Mouse (Mus musculus) cerebellum, adult 2 months (tissue): Measurements from ENCODE around the gene Grpel1. TPM values are rescaled to one million over a fixed set of nuclear protein-coding genes. Genes with fewer than 3 reads are reported as not detected.

Experiments
- DNase-seq, 2 experiments: peaks; one replicate each; pipeline ENCODE4 v3.0.0; 2021
- H3K27ac ChIP-seq: fragments of 200-500 bp; 2 replicates; pipeline ENCODE4 v1.5.1; 2012; ENCODE audit warnings: low read length, control low read depth, inconsistent platforms; ENCODE audit not compliant: insufficient read depth
- H3K27me3 ChIP-seq: fragments of 200-500 bp; 2 replicates; pipeline ENCODE4 v1.6.1; 2012; ENCODE audit warnings: inconsistent platforms, mild to moderate bottlenecking, low read length, moderate library complexity; ENCODE audit not compliant: control insufficient read depth, insufficient read depth
- H3K4me1 ChIP-seq: fragments of 200-500 bp; 2 replicates; pipeline ENCODE4 v1.6.1; 2011; ENCODE audit warnings: low read length; ENCODE audit not compliant: control insufficient read depth, insufficient read depth
- H3K4me3 ChIP-seq: fragments of 200-500 bp; replicated peaks from 2 replicates; pipeline ENCODE3; 2011; ENCODE audit warnings: mild to moderate bottlenecking, low read depth, low read length, control low read depth; ENCODE audit not compliant: insufficient read depth
- CTCF ChIP-seq: fragments of 200-500 bp; IDR thresholded peaks from 2 replicates; pipeline ENCODE4 v1.5.1; 2011; ENCODE audit warnings: low read depth, mild to moderate bottlenecking, control low read depth, low read length, moderate library complexity, borderline replicate concordance; ENCODE audit not compliant: insufficient read depth
- POLR2A ChIP-seq: fragments of 200-500 bp; IDR thresholded peaks from 2 replicates; pipeline ENCODE4 v1.6.1; 2011; ENCODE audit warnings: low read length, control low read depth, borderline replicate concordance; ENCODE audit not compliant: insufficient read depth
- WGBS: fragments of 180-500 bp; shearing (Covaris S2); methylation state at CpG from one replicate; pipeline ENCODE4 v1.1.7; 2018; 5-methylcytosine and 5-hydroxymethylcytosine counted together
- polyA plus RNA-seq: library from polyadenylated mRNA; depleted of rRNA; stranded (reverse); fragments of >200 nt; gene quantifications from 2 replicates; pipeline ENCODE4 v1.2.3, GENCODE M21; 2012

The Grpel1 gene
- polyA plus RNA-seq, 1 experiment = 27.3 TPM

- WGBS = 28% methylated on average over 8 of the region's 8 CpGs
- TF ChIP-seq CTCF (no peak), POLR2A (no peak)
Measured at GRCm38 (mm10) chr5:36465889-36466288, 1.1 kb downstream of the Grpel1 start.

GRCm38 (mm10) chr5:36471206-36471605 is 6.4 kb downstream of the Grpel1 start:
- Histone ChIP-seq H3K27ac (no peak overlapping the region), H3K27me3 (no peaks in the 10 kb centered on the region), H3K4me3 (no peak overlapping the region), H3K4me1 (no peaks in the 10 kb centered on the region)
- DNase-seq = no peak
- WGBS = 89% methylated on average over 8 of the region's 8 CpGs
- TF ChIP-seq POLR2A = no peak
- TF ChIP-seq CTCF = no peak

More at GRCm38 (mm10) chr5:36465889-36466288, 1.1 kb downstream of the Grpel1 start:
- peaks cover 4% of the 10 kb centered on the region; the same call in 1 of the 2 replicates for H3K4me1 ChIP-seq
- H3K27ac ChIP-seq = no peak overlapping the region
- H3K27me3 ChIP-seq = no peaks in the 10 kb centered on the region
- no peak for DNase-seq
- peak overlapping the region; percentile 85 for H3K4me3 ChIP-seq

GRCm38 (mm10) chr5:36472876-36473655 is 8.3 kb downstream of the Grpel1 start:
- Histone ChIP-seq H3K27me3 (no peaks in the 10 kb centered on the region), H3K27ac (no peak overlapping the region), H3K4me3 (no peak overlapping the region), H3K4me1 (no peaks in the 10 kb centered on the region)
- DNase-seq = no peak
- WGBS = 64% methylated on average over 4 of the region's 4 CpGs
- TF ChIP-seq CTCF (no peak), POLR2A (no peak)

- peak; percentile 59 to 67 for DNase-seq
- Histone ChIP-seq H3K4me1 (peaks cover 5% of the 10 kb centered on the region; the same call in 1 of the 2 replicates), H3K27ac (no peak overlapping the region), H3K4me3 (no peak overlapping the region), H3K27me3 (no peaks in the 10 kb centered on the region)
- TF ChIP-seq POLR2A (no peak), CTCF (peak; percentile 83)
- 88% methylated on average over 5 of the region's 5 CpGs for WGBS
Measured at GRCm38 (mm10) chr5:36474283-36474682, 9.5 kb downstream of the Grpel1 start.

GRCm38 (mm10) chr5:36477486-36477885 is 12.7 kb downstream of the Grpel1 start:
- Histone ChIP-seq H3K4me3 (no peak overlapping the region), H3K27me3 (no peaks in the 10 kb centered on the region), H3K27ac (no peak overlapping the region), H3K4me1 (peaks cover 22% of the 10 kb centered on the region)
- no peak for TF ChIP-seq POLR2A
- no peak for TF ChIP-seq CTCF
- 92% methylated on average over 3 of the region's 3 CpGs for WGBS
- DNase-seq = no peak

- no peak for TF ChIP-seq CTCF
- TF ChIP-seq POLR2A = no peak
- no peak for DNase-seq
- H3K27ac ChIP-seq = no peak overlapping the region
- H3K4me3 ChIP-seq = no peak overlapping the region
- WGBS = 65% methylated on average over 6 of the region's 6 CpGs
- peaks cover 22% of the 10 kb centered on the region for H3K4me1 ChIP-seq
- no peaks in the 10 kb centered on the region for H3K27me3 ChIP-seq
Measured at GRCm38 (mm10) chr5:36478540-36479420, 14.0 kb downstream of the Grpel1 start.

GRCm38 (mm10) chr5:36479735-36480134 is 14.9 kb downstream of the Grpel1 start:
- Histone ChIP-seq H3K4me3 (no peak overlapping the region), H3K4me1 (peaks cover 23% of the 10 kb centered on the region), H3K27ac (no peak overlapping the region), H3K27me3 (no peaks in the 10 kb centered on the region)
- no peak for DNase-seq
- 31% methylated on average over 2 of the region's 2 CpGs for WGBS
- TF ChIP-seq POLR2A (no peak), CTCF (no peak)

- H3K4me1 ChIP-seq = peaks cover 27% of the 10 kb centered on the region
- no peak overlapping the region for H3K4me3 ChIP-seq
- no peak for DNase-seq
- TF ChIP-seq POLR2A (no peak), CTCF (no peak)
- no peak overlapping the region for H3K27ac ChIP-seq
- H3K27me3 ChIP-seq = no peaks in the 10 kb centered on the region
- WGBS = 27% methylated on average over 4 of the region's 4 CpGs
Measured at GRCm38 (mm10) chr5:36480398-36480797, 15.6 kb downstream of the Grpel1 start.
